Mouse (Mus musculus) liver, adult 2 months (tissue): ENCODE measurements around the gene Pfn3.

Experiments used
- CTCF ChIP-seq: fragments of 200-500 bp; IDR thresholded peaks from 2 replicates; pipeline ENCODE4 v1.5.1; 2011; ENCODE audit warnings: low read depth, low read length, control low read depth
- POLR2A ChIP-seq: fragments of 200-500 bp; IDR thresholded peaks from 2 replicates; pipeline ENCODE4 v1.6.1; 2011; ENCODE audit warnings: low read length, control low read depth; ENCODE audit not compliant: insufficient read depth; ENCODE audit errors: extremely low read depth

DNA sequence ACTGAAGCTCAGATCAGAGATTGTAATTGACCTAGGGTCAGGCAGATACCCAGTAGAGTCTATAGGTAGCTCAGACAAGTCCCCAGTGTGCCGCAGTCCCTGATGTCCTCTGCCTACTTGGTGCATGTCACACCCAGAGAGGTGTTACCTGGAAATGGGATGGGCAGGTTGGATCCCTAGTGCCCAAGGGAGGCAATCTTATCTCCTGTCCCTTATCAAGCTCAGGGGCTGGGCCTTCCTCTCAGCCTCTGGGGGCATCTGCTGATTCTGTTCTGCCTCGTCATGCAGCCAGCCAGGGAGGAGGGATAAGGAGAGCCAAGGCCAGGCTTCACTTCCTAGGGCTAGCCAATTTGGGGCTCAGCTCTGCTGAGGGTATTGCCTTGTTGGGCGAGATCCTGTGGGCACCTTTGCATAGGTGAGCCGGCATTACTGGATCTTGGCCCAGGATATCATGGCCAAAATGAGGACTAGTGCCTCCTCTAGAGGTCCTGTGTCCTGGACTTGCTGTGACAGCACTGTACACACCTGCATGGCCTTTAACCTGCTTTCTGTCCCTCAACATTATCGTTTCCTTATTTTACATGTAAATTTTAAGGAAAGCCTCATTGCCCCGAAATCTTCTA lies 31.6 kb upstream of the Pfn3 start:
- TF ChIP-seq CTCF, result no peak
- no peak for TF ChIP-seq POLR2A
